Mouse (Mus musculus) heart, embryonic 14.5 days (tissue): ENCODE results near the gene Mrpl51. TPM values are rescaled to one million over a fixed set of nuclear protein-coding genes. Genes with fewer than 3 reads are reported as not detected.

Source experiments
- ATAC-seq: fragments of 200-750 bp; cut with Nextera tagmentation; 2 replicates; pipeline ENCODE4 v1.8.0; 2017; ENCODE audit warnings: low read depth, moderate TSS enrichment; ENCODE audit not compliant: insufficient number of reproducible peaks, insufficient read depth, low FRiP score
- H3K27ac ChIP-seq, 2 experiments: fragments of 200-500 bp in 1 of 2; fragments of 300-500 bp in 1 of 2; sonication (generic) in 1 of 2; replicated peaks in 1 of 2; 2 replicates each; pipeline ENCODE4 v1.5.1; 2012 to 2014; ENCODE audit warnings: low read depth in 2 of 2, low read length in 2 of 2, control low read depth in 1 of 2, mild to moderate bottlenecking in 1 of 2, mixed read lengths in 1 of 2; ENCODE audit not compliant: control insufficient read depth in 1 of 2, insufficient read depth in 1 of 2
- H3K27me3 ChIP-seq: fragments of 300-500 bp; sonication (generic); 2 replicates; pipeline ENCODE4 v1.6.1; 2014; ENCODE audit warnings: mild to moderate bottlenecking, low read length, control low read depth; ENCODE audit not compliant: control insufficient read depth, insufficient read depth
- H3K36me3 ChIP-seq: fragments of 300-500 bp; sonication (generic); 2 replicates; pipeline ENCODE4 v1.6.1; 2014; ENCODE audit warnings: mild to moderate bottlenecking, control low read depth, low read length, mixed read lengths; ENCODE audit not compliant: control insufficient read depth, insufficient read depth
- H3K4me1 ChIP-seq, 2 experiments: fragments of 200-500 bp in 1 of 2; fragments of 300-500 bp in 1 of 2; sonication (generic) in 1 of 2; 2 replicates each; pipeline ENCODE4 v1.6.1; 2012 to 2014; ENCODE audit warnings: low read length in 2 of 2, control low read depth in 1 of 2, mixed read lengths in 1 of 2; ENCODE audit not compliant: control insufficient read depth in 2 of 2, insufficient read depth in 2 of 2
- H3K4me2 ChIP-seq: fragments of 300-500 bp; sonication (generic); 2 replicates; pipeline ENCODE4 v1.6.1; 2014; ENCODE audit warnings: mild to moderate bottlenecking, low read length
- H3K4me3 ChIP-seq, 2 experiments: fragments of 200-500 bp in 1 of 2; fragments of 300-500 bp in 1 of 2; sonication (generic) in 1 of 2; 2 replicates each; pipeline ENCODE4 v1.5.1; 2012 to 2014; ENCODE audit warnings: low read length in 2 of 2, mild to moderate bottlenecking in 2 of 2, control low read depth in 1 of 2, low read depth in 1 of 2, moderate library complexity in 1 of 2; ENCODE audit not compliant: control insufficient read depth in 1 of 2, insufficient read depth in 1 of 2
- H3K9ac ChIP-seq: fragments of 300-500 bp; sonication (generic); 2 replicates; pipeline ENCODE4 v1.6.1; 2014; ENCODE audit warnings: mild to moderate bottlenecking, low read length
- H3K9me3 ChIP-seq: fragments of 300-500 bp; sonication (generic); 2 replicates; pipeline ENCODE4 v1.6.1; 2016; ENCODE audit warnings: low read length, control low read depth; ENCODE audit not compliant: control insufficient read depth
- WGBS: fragments of 180-500 bp; shearing (Covaris S2); extraction: QIAGEN DNeasy Blood & Tissue Kit; methylation state at CpG from one replicate; pipeline ENCODE4 v1.1.7; 2014; 5-methylcytosine and 5-hydroxymethylcytosine counted together
- polyA plus RNA-seq: library from polyadenylated mRNA; unstranded; fragments of >200 nt; fragmentation: Nextera tagmentation; extraction: Ambion mirVana; gene quantifications from 2 replicates; pipeline ENCODE4 v1.2.1, GENCODE M21; 2014

Gene Mrpl51
- polyA plus RNA-seq, 1 experiment from 2014 or later, result 264 TPM

DNA sequence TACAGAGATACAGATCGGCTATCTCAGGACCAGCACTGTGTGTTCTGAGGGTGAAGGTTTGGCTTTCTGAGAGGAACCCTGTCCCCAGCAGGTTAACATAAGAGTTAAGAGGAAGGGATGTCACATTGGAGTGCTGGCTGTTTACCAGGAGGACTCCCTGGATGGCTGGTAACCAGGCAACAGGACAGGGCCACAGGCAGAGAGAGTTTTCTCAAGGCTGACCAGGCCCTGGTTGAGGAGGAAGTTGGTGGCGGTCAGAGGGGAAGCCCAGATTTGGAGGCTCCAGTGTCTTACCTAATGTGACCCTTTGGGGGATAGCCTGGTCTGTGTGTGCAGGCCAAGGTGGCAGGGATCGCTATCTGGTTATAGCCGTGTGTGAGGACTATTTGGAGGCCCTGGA is 44.8 kb upstream of the Mrpl51 start:
- H3K4me1 ChIP-seq, result peaks cover 36 to 52% of the 10 kb centered on the region in 2 experiments
- H3K4me3 ChIP-seq, result peak overlapping the region; percentile 2 to 6; a peak in 1 of 4 replicates
- H3K36me3 ChIP-seq, result peaks cover 37% of the 10 kb centered on the region
- peak overlapping the region; percentile 87 for H3K4me2 ChIP-seq
- H3K27ac ChIP-seq, result peak overlapping the region; percentile 17 to 95; a peak in 2 of 4 replicates
- no peaks in the 10 kb centered on the region for H3K27me3 ChIP-seq
- ATAC-seq, result no peak
- 41% methylated on average over 4 of the region's 4 CpGs for WGBS
- no peaks in the 10 kb centered on the region for H3K9me3 ChIP-seq
- H3K9ac ChIP-seq, result peak overlapping the region; percentile 70

DNA sequence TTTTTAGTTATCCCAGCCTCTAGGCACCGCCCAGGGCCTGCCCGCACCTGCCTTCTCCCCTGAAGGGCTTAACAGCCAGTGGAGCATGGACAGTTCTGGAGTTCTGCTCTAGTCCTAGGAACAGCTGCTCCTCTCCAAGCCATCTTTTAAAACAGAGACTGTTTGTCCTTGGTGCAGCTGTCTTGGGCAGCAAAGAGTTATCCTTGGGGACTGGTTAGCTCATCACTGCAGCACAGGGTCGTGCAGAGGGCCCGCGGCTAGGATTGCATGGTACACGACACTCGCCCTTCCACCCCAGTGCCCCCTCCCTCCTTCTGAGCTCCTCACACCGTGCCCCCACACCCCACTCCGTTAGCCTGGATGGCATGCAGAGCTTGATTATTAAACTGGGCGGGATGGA is 44.3 kb upstream of the Mrpl51 start:
- Histone ChIP-seq H3K9ac (peak overlapping the region; percentile 70), H3K4me2 (peak overlapping the region; percentile 87), H3K4me1 (peaks cover 36 to 52% of the 10 kb centered on the region in 2 experiments), H3K9me3 (no peaks in the 10 kb centered on the region), H3K4me3 (peak overlapping the region; percentile 2 to 6; a peak in 1 of 4 replicates), H3K36me3 (peaks cover 37% of the 10 kb centered on the region), H3K27me3 (no peaks in the 10 kb centered on the region), H3K27ac (peak overlapping the region; percentile 17 to 95; a peak in 2 of 4 replicates)
- ATAC-seq, result no peak
- whole genome bisulfite sequencing, result 47% methylated on average over 10 of the region's 10 CpGs

DNA sequence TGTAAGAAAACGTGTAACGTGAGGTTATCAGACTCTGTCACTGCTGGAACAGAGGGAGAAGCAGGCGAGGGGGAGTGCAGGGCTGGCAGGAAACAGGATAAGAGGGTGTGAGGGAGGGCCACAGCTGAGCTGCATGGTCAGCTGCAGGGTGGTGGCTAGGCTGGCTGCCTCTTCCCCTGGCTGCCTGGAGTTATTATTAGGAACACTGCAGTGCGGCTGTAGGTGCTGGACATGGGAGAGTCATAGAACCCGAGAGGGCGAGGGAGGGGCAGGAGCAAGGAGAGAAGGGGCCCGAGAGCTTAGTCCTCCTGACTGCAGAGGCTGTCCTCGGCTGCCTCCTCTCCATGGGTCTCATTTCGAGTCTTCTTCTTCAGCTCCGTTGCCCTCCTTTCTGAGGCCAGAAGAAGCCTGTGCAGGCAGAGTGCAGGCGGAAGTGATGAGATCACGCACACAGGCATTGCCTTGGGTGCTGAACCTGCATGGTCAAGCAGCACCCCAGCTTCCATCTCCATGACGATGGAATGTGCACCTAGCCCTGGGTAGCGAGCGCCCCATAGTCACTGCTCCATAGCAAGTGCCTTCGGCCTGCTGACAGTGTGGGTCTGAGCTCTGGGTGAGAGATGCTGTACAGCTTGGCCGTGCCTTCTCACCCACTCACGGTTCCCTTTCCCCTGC is 43.2 kb upstream of the Mrpl51 start:
- peak overlapping the region; percentile 70 for H3K9ac ChIP-seq
- no peaks in the 10 kb centered on the region for H3K27me3 ChIP-seq
- peak overlapping the region; percentile 87 for H3K4me2 ChIP-seq
- peaks cover 36 to 52% of the 10 kb centered on the region in 2 experiments for H3K4me1 ChIP-seq
- peak overlapping the region; percentile 79 to 95 for H3K27ac ChIP-seq
- H3K4me3 ChIP-seq, result peak overlapping the region in 1 of 2 experiments; percentile 19; a peak in 1 of 4 replicates
- 23% methylated on average over 18 of the region's 18 CpGs for WGBS
- no peaks in the 10 kb centered on the region for H3K9me3 ChIP-seq
- peaks cover 37% of the 10 kb centered on the region for H3K36me3 ChIP-seq
- ATAC-seq, result peak; percentile 75

DNA sequence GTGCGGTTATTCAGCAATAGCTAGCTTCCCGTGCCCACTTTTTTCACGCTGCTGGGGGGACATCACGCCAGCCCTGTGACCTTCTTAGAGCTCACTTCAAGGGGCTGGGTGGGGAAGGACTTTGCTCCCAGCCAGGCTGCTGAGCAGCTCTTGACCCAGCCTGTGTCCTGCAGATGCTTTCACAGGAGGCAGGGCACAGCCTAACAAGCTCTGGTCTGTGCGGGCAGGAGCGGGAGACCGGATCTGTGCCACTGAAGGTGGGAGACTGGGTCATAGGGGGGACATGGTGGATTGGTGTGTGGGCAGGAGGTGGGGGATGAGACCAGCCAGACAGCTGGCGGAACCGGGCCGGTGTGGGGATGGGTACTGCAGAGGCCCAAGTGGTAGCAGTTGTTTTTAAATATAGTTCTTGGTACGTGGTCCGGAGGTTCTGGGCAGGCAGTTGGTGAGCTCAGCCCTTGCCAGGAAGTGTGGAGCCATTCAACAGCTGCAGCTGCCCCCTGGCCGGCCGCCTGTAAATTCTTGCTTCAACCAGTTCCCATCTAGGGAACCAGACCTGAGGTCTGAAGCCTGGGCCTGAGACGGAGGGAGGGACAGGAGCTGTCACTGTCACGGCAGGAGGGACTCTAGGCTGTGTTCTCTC is 42.6 kb upstream of the Mrpl51 start:
- Histone ChIP-seq H3K4me2 (peak overlapping the region; percentile 87), H3K9ac (peak overlapping the region; percentile 70), H3K27ac (peak overlapping the region; percentile 79 to 95), H3K27me3 (no peaks in the 10 kb centered on the region), H3K36me3 (peaks cover 37% of the 10 kb centered on the region), H3K9me3 (no peaks in the 10 kb centered on the region), H3K4me3 (peak overlapping the region in 1 of 2 experiments; percentile 19; a peak in 2 of 4 replicates), H3K4me1 (peaks cover 36 to 52% of the 10 kb centered on the region in 2 experiments)
- 38% methylated on average over 16 of the region's 16 CpGs for WGBS
- ATAC-seq, result no peak

GRCm38 (mm10) chr6:125149569-125149950 is 42.0 kb upstream of the Mrpl51 start:
- peaks cover 35% of the 10 kb centered on the region for H3K36me3 ChIP-seq
- peak overlapping the region in 1 of 2 experiments; percentile 19; a peak in 1 of 4 replicates for H3K4me3 ChIP-seq
- H3K4me1 ChIP-seq, result peaks cover 36 to 52% of the 10 kb centered on the region in 2 experiments
- WGBS, result 53% methylated on average over 7 of the region's 7 CpGs
- peak overlapping the region; percentile 70 for H3K9ac ChIP-seq
- ATAC-seq, result no peak
- no peaks in the 10 kb centered on the region for H3K9me3 ChIP-seq
- H3K27me3 ChIP-seq, result no peaks in the 10 kb centered on the region
- H3K27ac ChIP-seq, result peak overlapping the region; percentile 79 to 95
- H3K4me2 ChIP-seq, result peak overlapping the region; percentile 87

- Histone ChIP-seq H3K4me2 (no peak overlapping the region), H3K36me3 (peaks cover 52% of the 10 kb centered on the region), H3K27ac (no peak overlapping the region), H3K27me3 (no peaks in the 10 kb centered on the region), H3K4me3 (no peak overlapping the region), H3K4me1 (peaks cover 23 to 30% of the 10 kb centered on the region in 2 experiments), H3K9ac (no peak overlapping the region), H3K9me3 (no peaks in the 10 kb centered on the region)
- 81% methylated on average over 22 of the region's 22 CpGs for WGBS
- ATAC-seq, result no peak
Observed at GRCm38 (mm10) chr6:125152212-125153017, 39.2 kb upstream of the Mrpl51 start.

- H3K9ac ChIP-seq, result no peak overlapping the region
- H3K4me3 ChIP-seq, result no peak overlapping the region
- H3K4me2 ChIP-seq, result no peak overlapping the region
- WGBS, result 89% methylated on average over 5 of the region's 5 CpGs
- H3K4me1 ChIP-seq, result peaks cover 18 to 24% of the 10 kb centered on the region in 2 experiments
- H3K27ac ChIP-seq, result no peak overlapping the region
- no peaks in the 10 kb centered on the region for H3K9me3 ChIP-seq
- peaks cover 58% of the 10 kb centered on the region for H3K36me3 ChIP-seq
- H3K27me3 ChIP-seq, result no peaks in the 10 kb centered on the region
- no peak for ATAC-seq
Observed at GRCm38 (mm10) chr6:125153018-125153389, 38.6 kb upstream of the Mrpl51 start.
